Mouse (Mus musculus): ENCODE results near the gene Grin2c. TPM values are rescaled to one million over a fixed set of nuclear protein-coding genes. Genes with fewer than 3 reads are reported as not detected.

Gene Grin2c
- polyA plus RNA-seq, 3 experiments from 2014 or later = not detected

DNA sequence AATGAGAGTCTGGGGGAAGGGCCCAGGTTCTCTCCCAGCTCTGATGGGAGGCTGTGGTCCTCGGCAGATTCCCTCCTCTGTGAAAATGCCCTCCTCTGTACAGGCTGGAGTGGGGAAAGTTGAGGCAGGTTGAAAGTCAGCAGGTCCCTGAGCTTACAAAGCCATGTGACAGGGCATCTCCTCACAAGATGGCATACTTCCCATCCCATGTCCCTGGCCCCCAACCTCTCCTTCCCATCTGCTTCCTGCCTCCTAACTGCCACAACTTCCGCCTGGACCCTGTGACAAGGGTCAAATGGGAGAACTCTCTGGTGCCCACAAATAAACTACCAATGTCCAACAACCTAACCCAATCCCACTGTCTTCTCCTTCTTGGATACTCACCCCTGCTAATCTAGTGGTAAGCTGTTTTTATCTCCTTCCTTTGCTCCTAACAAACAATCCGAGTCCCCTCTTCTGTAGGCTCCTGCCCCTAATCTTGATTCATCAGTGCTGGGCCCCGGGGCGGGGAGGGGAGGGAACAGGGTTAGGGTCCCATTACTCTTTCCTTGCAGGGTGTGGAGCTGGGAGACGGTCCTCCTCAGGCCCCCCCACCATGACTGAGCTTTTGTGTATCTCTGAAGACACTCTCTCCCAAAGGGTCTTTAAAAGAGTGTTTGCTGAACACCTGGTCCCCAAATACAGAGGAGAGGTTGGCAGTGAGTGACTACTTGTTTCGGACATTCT, 2.7 kb downstream of the Grin2c start:
- ATAC-seq = no peak

DNA sequence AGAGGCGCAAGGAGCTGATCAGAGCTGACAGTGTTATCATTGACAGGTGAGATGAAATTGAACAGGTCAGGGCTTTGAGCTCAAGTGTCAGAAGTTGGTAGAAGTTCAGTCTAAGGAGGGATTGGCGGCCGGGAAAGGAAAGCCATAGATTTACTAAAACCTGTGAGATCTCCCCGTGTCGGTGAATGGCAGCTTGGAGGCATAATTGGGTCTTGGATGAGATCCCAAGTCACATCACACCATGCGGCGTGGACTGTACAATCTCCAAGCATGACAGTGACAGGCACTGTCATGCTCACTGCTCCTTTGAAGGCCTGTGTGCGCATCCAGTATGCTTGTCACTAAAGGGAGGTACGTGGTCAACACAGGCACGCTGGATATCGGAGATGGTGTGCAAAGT, 4.1 kb downstream of the Grin2c start:
- no peak for ATAC-seq

DNA sequence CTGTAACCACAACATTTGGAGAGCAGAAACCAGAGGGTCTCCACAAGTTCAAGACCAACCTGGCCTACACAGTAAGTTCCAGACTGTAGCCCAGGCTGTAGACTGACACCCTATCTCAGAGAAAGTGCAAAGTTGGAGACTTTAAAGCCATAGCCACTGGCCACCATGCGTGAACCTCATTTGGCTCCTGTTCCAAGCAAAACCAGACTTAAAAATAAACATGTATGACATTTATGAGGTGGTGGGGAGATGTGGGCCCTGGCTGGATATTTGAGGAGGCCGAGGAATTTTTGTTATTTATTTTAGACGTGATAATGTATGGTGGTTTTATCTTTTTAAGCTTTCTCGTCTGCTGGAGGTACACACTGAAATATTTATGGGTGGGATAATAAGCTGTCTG, 7.9 kb downstream of the Grin2c start:
- no peak for ATAC-seq

DNA sequence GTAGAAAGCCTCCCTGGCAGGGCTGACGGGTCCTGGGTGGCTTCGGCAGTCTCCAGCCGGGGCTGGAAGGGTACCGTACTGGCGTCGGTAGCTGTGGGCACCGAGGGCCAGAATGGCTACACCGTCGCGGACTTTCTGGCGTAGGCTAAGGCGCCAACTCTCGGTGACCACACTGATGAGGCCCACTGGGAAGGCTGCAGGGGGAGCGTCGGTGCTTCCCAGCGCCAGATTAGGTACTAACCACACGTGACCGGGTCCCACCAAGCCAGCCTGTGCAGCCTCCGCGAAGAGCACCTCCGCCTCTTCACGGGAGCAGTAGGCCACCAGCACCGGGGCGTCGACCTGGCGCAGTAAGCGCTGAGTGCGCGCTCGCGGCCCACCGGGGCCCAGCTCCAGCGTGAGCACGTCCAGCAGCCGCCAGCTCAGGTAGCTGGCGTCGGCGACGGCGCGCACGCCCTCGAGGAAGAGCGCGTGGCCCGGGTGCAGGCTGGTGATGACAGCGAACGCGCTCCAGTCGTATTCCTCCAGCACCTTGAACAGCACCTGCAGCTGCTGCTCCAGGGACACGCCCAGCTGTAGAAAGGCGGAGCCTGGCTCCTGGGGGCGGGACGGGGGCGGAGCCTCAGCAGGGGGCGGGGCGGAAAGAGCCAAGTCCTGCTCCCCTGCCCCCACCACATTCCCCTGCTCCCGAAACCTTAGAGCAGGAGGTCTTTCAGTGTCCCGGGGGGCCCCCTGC, 9.1 kb downstream of the Grin2c start:
- ATAC-seq = no peak

DNA sequence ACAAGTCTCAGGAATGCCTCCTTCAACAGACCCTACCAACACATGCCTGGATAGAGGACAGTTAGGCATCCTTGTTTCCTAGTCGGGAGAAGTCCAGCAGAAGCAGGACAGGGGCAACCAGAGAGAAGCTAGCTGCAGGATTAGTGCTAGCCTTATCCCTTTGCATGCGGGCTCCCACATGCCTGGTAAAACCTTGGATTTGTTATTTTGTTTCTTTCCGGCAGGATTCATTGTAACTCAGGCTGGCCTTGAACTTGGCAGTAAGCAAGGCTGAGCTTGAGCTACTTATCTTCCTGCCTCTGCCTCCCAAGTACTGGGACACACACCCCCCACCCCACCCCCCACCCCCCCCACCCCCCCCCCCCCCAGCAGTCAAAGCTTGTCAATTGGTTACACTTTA, 15.8 kb downstream of the Grin2c start:
- ATAC-seq = no peak

DNA sequence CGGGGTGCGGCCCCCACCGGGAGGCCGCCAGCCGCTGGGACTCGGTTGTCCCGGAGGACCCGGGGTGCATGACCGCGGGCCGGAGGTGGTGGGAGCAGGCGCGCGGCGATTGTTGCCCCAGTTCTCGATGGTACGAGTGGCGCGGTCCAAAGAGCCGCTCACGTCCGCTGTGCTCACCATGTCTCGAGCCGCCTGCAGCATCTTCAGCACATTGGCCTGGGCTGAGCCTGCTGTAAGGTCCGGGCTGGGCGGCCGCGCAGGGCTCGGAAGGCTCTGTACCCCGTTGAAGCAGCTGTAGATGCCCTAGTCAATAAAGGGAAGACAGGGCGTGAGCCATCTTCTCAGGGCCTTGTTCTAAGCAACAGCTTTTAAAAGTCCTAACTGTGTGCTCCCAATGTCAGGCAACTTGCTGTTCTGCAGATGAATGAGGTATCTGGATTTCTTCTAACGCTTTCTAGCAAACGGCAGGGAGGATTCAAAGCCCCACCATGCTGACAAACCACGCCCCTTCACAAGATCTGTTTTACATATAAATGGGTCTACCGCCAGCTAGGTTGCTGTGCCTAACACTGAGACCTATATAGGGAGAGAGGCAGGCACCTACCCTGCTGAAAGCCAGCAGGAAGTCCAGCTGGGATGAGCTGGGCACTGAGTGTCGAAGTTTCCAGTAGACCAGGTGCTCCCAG, 16.5 kb downstream of the Grin2c start:
- ATAC-seq = no peak

DNA sequence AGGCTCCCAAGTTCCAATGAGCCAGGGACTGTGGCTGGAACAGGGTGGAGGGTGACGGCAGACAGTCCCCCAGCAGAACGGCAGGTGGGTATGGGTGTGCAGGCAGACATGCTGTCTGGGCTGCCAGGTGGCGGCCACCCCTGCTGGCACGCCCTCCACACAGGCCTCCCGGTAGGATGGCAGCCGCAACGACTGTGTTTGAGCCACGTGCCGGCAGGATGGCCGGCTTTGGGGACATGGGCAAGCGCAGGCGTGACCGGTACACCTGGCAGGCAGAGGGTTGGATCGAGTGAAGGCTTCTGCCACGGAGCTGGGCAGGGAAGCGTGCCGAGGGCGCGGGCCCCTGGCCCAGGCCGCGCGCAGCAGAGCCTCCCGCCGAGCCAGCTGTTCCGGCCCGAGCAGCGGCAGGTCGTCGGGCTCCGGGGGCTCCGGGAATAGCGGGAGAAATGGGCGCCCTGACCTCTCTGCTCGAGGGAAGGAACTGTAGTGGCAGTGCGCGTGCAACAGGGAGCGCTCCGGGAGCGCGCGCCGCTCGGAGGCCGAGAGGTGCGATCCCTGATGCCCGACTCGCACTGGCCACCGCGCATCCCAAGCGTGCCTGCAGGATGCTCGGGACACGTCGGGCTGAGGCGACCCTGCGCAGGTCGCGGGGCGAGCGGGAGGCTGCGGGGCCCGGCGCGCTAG, 17.2 kb downstream of the Grin2c start:
- no peak for ATAC-seq

DNA sequence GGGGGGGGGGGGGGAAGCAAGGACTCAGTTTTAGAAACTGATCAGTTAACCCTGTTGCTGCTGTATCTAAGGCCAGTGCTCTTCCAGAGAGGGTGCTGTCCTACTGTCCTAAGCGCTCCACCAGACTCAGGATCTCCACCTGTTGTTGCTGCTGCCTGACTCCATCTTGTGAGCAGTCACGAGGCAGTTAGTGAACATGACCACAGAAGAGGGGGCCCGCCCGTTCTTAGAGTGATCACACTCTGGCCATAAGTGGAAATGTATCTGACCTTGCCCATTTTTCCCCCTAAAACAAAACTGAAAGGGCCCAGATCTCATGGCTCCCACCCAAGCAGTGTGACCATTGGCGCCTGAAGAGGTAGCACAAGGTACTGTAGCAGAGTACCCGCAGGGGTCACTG, 19.1 kb downstream of the Grin2c start:
- no peak for ATAC-seq

DNA sequence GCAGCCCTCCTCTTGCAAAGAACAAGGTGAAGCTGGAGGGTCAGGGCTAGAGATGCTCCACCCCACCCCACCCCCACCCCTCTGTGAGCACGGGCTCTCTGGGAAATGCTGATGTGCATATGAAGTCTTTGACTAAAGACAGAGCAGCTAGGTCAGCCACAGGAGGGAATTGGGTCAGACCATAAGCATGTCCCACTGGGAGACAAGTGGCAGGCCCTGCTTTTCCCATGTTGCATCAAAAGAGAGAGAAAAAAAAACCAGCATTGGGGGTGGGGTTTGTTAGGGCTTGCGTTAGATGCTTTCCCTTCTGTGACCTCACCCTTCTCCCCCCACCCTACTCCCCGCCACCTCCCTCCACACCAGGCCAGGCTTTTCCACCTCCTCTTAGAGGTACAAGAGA, 19.8 kb downstream of the Grin2c start:
- no peak for ATAC-seq

DNA sequence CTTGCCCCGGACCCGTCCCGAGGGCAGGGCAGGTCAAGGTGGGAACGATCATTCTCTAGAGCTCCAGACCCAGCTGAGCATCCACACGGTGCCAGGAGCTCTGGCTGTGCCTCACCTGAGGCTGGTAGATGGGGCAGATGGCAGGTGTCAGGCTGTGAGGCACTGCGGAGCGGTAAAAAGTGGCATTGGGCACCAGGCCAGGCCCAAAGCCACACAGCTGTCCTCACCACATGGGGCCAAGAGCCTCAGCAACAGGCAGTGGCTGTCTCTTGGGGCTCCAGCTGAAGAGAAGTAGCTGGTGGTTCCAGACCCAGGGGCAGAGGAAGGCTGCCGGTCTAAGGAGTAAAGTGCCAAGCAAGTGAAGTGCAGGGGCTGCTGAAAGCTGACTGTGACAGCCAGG, 20.7 kb downstream of the Grin2c start:
- no peak for ATAC-seq

DNA sequence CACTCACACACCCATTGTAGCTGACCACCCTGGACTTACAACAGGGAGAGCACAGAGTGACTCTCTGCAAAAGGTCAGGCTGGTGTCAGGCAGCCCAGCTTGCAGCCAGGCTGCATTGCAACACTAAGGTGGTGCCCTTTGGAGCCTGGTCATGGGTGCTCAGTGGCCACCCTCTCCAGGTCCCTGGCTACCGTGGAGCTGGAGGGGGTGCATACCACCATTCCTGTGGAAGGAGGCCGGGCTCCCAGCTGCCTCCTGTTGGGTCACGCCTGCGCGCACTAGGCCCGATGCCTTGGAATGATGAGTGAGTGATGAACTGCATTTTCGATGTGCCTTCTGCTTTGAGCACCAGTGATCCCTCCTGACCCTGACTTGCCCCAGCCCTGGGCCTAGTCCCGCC, 22.2 kb downstream of the Grin2c start:
- no peak for ATAC-seq

DNA sequence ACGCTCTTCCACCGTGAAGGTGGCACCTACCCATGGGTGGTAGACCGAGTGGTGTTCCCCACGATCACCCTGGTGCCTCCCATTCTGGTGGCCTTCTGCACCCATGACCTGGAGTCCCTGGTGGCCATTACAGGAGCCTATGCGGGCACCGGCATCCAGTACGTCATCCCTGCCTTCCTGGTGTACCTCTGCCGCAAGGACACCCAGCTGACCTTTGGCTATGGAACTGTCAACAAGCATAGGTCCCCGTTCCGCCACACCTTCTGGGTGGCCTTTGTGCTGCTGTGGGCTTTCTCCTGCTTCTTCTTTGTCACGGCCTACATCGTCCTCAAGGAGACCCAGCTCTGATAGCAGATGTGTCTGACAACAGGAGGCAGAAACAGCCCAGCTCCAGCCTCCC, 23.3 kb downstream of the Grin2c start:
- no peak for ATAC-seq

DNA sequence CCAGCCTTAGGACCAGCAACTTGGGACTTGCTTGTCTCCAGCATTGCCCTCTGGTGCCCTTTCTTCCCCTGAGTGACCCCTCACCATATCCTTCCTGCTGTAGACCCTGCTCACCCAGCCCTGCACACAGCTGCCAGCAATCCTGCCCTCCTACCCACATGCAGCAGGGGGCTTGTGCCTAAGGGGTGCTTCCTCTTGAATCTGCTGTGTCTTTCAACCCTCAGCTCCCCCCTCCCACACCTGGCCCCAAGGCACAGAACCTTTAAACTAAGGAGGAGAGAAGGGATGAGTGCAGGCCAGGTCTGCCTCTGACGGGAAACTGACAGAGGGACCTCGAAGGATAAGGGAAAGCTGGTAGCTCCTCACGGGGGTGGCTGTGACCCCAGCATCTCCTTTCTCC, 24.3 kb downstream of the Grin2c start:
- ATAC-seq = no peak

DNA sequence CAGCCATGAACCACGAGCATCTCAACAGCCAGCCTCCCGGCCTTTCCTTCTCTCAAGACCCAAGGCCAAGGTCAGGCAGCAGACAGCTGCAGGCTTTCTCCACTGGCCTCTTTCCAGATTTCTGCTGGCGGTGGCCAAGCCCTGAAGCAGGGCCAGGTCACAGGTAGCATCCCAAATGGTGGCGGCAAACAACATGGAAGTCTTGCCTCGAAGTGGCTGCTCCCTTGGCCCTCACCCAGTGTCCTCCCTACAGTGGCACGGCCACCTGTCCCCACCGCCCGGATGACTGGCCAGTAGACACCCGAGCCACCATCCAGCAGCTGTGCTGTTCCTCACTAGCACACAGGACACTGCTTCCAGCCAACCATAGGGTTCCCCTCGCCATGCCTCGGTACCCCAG, 25.6 kb downstream of the Grin2c start:
- ATAC-seq = no peak

DNA sequence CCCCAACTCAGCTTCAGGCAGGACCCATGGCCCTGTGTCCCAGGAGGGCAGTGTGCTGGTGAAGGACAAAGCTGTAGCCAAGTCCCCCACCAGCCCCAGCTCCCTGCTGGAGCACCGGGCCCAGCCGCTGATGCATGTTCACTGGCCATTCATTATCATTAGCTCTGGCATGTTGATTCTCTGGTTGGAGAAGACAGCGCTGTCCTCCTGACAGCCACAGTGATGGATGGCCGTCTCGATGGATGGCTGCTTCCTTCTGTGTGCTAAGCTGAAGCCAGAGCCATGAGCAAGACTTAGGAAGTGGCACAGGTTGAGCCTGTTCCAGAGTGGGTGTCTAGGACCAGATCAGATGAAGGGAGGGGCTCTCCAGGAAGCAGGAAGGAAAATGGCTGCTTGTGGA, 30.5 kb downstream of the Grin2c start:
- no peak for ATAC-seq

DNA sequence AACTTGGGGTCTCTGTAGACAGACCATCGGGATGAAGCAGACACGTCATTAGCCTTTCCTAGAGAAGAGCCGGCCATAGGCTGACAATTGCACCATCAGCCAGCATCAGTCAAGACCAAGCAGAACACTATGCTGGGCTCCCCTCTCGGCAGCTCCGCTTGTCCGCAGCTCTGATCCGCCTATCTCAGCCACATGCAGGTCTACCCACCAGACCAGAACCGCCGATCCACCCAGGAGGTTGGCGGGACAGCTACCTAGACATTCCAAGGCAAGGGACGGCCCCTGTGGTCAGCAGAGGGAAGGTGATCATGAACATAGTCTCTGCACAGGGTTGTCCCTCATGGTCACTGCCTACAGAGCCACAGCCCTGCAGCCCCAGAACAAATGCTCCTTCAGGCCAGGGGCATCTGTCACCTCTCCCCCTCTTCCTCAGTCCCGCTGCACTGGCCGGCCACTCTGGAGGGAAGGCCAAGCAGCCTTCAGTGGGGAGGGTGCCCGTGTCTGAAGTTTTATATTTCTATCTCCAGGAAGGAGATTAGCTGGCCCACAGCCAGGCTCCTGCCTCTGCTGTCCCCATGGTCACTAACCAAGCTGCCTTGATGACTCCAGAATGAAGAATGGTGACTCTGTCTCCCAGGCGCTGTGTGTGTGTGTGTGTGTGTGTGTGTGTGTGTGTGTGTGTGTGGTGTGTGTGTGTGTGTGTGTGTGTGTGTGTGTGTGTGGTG, 32.6 kb downstream of the Grin2c start:
- ATAC-seq = no peak

DNA sequence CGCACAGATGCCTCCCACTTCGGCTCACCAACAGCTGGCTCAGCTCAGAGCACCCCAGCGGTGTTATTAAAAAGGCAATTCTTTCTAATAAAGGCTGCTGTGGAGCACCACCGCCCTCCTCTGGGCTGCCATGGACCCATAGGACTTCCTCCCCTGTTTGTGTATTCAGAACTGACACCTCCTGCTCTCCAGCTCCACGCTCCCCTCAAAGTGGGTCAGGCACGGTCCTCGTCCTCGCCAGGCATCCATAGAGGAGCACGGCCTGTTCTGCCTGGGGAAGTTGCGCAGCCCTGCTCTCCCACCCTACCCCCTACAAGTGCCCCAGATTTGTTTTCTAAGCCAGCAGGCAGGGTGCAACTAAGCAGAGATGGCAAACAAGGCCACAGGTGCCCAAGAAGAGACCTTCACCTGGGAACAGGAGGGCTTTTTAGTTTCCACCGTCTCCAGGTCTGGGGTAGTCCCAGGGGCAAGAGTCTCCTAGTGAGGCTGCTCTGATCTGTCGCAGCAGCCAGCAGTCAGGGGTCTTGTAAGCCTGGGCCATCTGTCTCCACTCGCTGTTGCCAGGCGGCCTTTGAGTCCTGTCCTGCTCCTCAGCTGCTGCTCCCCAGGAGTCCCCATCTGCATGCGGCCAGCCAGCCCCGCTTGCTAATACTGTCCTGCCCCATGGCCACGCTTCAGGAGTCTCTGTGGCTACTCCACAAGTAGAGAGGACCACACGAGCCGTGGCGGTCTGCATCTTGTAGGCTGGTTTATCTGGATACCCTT, 33.3 kb downstream of the Grin2c start:
- no peak for ATAC-seq

DNA sequence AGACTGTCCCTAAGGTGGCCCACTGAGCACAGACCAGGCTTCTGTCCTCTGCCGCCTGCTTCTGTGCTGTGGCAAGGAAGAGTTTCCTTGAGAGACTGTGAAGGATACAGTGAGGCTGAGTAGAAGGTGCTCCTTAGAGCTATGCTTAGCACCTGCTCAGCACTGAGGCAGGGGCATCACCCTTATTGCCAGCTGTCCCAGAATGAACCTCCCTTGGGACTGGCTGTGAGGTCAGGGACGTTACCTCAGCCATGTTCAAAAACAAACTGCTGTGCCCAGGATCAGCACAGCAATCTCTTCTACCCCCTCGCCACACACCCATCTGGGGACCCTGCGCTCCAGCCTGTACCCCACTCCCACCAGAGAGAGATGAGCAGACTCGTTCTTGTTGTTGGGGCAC, 34.2 kb downstream of the Grin2c start:
- ATAC-seq = no peak

DNA sequence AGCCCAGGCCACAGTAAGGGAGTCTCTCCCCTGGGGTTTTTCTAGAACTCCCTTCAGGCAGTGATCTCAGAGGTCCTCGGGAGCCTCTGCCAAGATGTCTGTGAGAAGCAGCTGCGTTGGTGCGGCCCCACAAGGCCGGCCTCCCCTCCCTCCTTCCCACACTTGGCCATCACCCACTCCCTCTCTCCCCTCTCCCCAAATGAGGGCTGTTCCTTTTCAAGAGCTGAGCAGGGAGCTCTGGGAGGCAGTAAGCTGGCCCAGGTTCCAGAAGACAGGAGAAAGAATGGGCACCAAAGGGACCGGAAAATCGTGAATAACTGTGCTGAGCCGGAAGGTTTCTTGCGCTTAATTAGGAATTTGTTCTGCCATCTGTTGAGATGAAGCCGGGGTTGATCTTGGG, 35.1 kb downstream of the Grin2c start:
- no peak for ATAC-seq

DNA sequence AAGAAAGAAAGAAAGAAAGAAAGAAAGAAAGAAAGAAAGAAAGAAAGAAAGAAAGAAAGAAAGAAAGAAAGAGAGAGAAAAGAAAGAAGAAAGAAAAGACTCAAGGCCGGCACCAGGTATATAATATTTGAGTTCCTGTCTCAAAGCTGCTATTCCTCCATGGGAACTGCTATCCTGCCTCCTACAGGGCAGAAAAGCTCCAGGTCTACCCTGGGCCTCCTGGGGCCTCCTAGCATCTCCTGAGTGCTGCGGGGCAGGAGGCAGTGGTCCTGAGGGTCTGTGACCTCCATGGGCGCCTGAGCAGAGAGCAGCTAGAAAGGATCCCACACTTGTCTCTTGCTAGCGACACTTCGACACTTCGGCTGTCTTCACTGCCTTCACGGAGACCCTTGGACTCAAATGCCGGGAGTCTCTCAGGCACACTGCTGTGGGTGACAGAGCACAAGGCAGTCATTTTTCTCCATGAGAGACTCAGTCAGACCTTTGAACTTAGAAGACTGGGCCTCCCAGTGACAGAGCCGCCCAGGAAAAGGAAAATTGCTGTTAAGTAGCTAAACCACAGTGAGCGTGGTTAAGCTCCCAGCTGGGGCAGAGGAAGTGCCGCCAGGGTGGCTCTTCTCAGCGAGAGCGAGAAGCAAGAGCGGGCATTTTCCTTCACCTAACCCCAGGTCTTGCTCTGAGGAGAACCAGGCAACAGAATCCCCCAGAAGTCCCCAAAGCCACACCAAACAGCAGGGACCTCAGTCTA, 35.7 kb downstream of the Grin2c start:
- ATAC-seq = peak; percentile 85

Data from inflammation-experienced regulatory T-cells, adult 6 months (primary cell).